Mouse (Mus musculus) frontal cortex, adult 2 months (tissue): ENCODE data around the gene Pgam1. TPM values are rescaled to one million over a fixed set of nuclear protein-coding genes. Genes with fewer than 3 reads are reported as not detected.
"Not testable (repeated sequence)": the region's sequence is repeated elsewhere in the genome, so short reads cannot be mapped to it uniquely, and the experiment has no call there.

Experiments
- DNase-seq, 2 experiments: peaks; one replicate each; pipeline ENCODE4 v3.0.0; 2022; ENCODE audit warnings: low spot score in 1 of 2; ENCODE audit errors: extremely low spot score in 1 of 2
- polyA plus RNA-seq: library from polyadenylated mRNA; depleted of rRNA; stranded (reverse); fragments of >200 nt; gene quantifications from 2 replicates; pipeline ENCODE4 v1.2.3, GENCODE M21; 2012; rRNA removed

Pgam1 gene
- 727 and 788 TPM in 2 replicates for polyA plus RNA-seq

GRCm38 (mm10) chr19:41911178-41912073 lies at the start of gene Pgam1:
Pgam1 (plus strand) TSS chr19:41911923.
- DNase-seq = peak; percentile 89 to 97

GRCm38 (mm10) chr19:41866707-41867106 lies 45.0 kb upstream of the Pgam1 start:
- no peak for DNase-seq

GRCm38 (mm10) chr19:41869296-41869695 lies 42.4 kb upstream of the Pgam1 start:
- peak in 1 of 2 experiments; percentile 56 for DNase-seq

- not testable (repeated sequence) for DNase-seq
Measured at GRCm38 (mm10) chr19:41869946-41870345, 41.8 kb upstream of the Pgam1 start.

GRCm38 (mm10) chr19:41872285-41872684 lies 39.4 kb upstream of the Pgam1 start:
- peak in 1 of 2 experiments; percentile 61 for DNase-seq

GRCm38 (mm10) chr19:41874356-41874755 lies 37.4 kb upstream of the Pgam1 start:
- DNase-seq = no peak

- DNase-seq = no peak
Measured at GRCm38 (mm10) chr19:41881842-41882241, 29.9 kb upstream of the Pgam1 start.

GRCm38 (mm10) chr19:41883882-41884281 lies 27.8 kb upstream of the Pgam1 start:
- DNase-seq = no peak

GRCm38 (mm10) chr19:41888191-41888590 lies 23.5 kb upstream of the Pgam1 start:
- no peak for DNase-seq

GRCm38 (mm10) chr19:41894959-41895358 lies 16.8 kb upstream of the Pgam1 start:
- no peak for DNase-seq

- DNase-seq = peak; percentile 85 to 93
Measured at GRCm38 (mm10) chr19:41895460-41896318, 16.0 kb upstream of the Pgam1 start, which contains the start of gene Rrp12. Rrp12 (minus strand) TSS chr19:41896173.

GRCm38 (mm10) chr19:41896319-41896711 lies 15.4 kb upstream of the Pgam1 start:
- DNase-seq = no peak

- peak in 1 of 2 experiments; percentile 47 for DNase-seq
Measured at GRCm38 (mm10) chr19:41898860-41899259, 12.9 kb upstream of the Pgam1 start.

- no peak for DNase-seq
Measured at GRCm38 (mm10) chr19:41900495-41901090, 11.1 kb upstream of the Pgam1 start.

GRCm38 (mm10) chr19:41901696-41902095 lies 10.0 kb upstream of the Pgam1 start:
- no peak for DNase-seq

- DNase-seq = no peak
Measured at GRCm38 (mm10) chr19:41902848-41903593, 8.7 kb upstream of the Pgam1 start.

- no peak for DNase-seq
Measured at GRCm38 (mm10) chr19:41905246-41905645, 6.5 kb upstream of the Pgam1 start.

GRCm38 (mm10) chr19:41906311-41907078 lies 5.2 kb upstream of the Pgam1 start:
- DNase-seq = no peak

- no peak for DNase-seq
Measured at GRCm38 (mm10) chr19:41907079-41907760, 4.5 kb upstream of the Pgam1 start.
